In the genomic region with DNA sequence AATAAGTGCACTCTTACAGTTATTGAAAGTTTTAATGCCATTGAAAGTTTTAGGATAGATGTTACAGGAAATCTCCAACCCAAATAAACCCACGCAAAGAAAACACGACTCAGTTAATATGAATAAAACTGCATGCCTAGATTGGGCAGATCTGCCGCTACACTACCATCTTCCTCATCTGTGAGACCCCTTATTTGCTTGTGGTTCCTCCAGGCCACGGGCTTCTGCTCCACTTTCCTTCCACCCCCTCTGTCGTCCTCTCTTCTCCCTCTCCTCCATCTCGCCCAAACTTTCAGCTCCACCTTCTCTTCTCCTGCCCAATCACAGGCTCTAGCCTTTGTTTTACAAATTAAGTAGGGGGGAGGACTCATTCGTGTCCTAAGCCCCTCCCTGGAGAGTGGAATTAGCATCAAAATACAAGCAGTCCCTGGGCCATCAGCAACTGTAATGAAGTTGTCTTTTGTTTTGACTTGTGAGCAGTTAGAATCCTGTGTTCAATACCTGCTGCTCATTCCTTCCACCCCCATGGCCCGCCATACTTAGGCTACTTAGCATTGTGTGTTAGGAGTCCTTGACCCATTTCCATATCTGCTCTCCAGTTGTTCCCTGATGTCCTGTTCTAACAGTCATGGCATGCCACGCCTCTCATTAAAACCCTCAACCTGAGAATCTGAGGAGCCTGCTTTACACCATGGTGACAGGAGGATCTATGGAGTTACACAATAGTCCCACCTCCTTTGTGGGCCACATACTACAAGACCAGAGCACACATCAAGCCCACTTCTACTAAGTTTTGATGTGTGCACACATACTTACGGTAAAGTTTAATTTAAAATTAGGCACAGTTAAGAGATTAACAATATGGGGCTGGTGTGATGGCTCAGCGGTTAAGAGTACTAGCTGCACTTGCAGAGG, we compare ENCODE assay signal across 13 mouse cellular contexts. TPM values are rescaled to one million over a fixed set of nuclear protein-coding genes. Genes with fewer than 3 reads are reported as not detected.
DNase-seq lines count a peak whose midpoint lies in the region; ATAC-seq lines count a peak whose summit lies in the region.
"Had no signal": no experiment of that assay in that cellular context is flagged by ENCODE, and none has a peak within 500 bp of the region (broad histone marks: within the 10 kb centered on the region; RNA-seq: fewer than 3 reads in every experiment).

No protein-coding gene starts in this region.

- no peak overlapping the region for H3K4me3 ChIP-seq in midbrain, embryonic 12.5 days
- no peak overlapping the region for H3K4me3 ChIP-seq in midbrain, embryonic 16.5 days (ENCODE audit: low read depth, low read length)
- peak overlapping the region; percentile 50; a peak in 3 of 4 replicates for H3K4me3 ChIP-seq in ES-E14 (ENCODE audit: insufficient read depth in 1 of 2, low read depth in 1 of 2, low read length in 2 of 2, poor library complexity in 1 of 2, severe bottlenecking in 1 of 2)
- no peak overlapping the region for H3K4me3 ChIP-seq in forebrain, embryonic 10.5 days
- no peak overlapping the region for H3K4me3 ChIP-seq in midbrain, embryonic 13.5 days (replicated peaks)
- no peak overlapping the region for H3K4me3 ChIP-seq in intestine, embryonic 15.5 days (replicated peaks)
- H3K4me3 ChIP-seq: heart, embryonic 10.5 days; megakaryocyte, embryonic 14.5 days; neural tube, embryonic 13.5 days had no signal

- H3K27ac ChIP-seq in midbrain, embryonic 12.5 days (replicated peaks), result no peak overlapping the region
- no peak overlapping the region for H3K27ac ChIP-seq in midbrain, embryonic 16.5 days (ENCODE audit: low read length)
- H3K27ac ChIP-seq in ES-E14 (ENCODE audit: insufficient read depth, low read depth, low read length, poor library complexity, severe bottlenecking), result peak overlapping the region; percentile 74
- peak overlapping the region; percentile 66; the same call in 1 of the 2 replicates for H3K27ac ChIP-seq in forebrain, embryonic 10.5 days
- no peak overlapping the region for H3K27ac ChIP-seq in midbrain, embryonic 13.5 days
- H3K27ac ChIP-seq in intestine, embryonic 15.5 days, result no peak overlapping the region
- H3K27ac ChIP-seq: heart, embryonic 10.5 days; kidney, postnatal 0 days; neural tube, embryonic 13.5 days had no signal

- peak; percentile 83 for ATAC-seq in midbrain, embryonic 12.5 days (ENCODE audit: low FRiP score, low read depth)
- no peak; the same call in 1 of the 2 replicates for ATAC-seq in midbrain, embryonic 16.5 days
- ATAC-seq in midbrain, embryonic 13.5 days, result peak; percentile 55
- ATAC-seq in megakaryocyte progenitor cell, adult 5-6 weeks (replicated peaks; ENCODE audit: poor library complexity), result no peak
- no peak for ATAC-seq in intestine, embryonic 15.5 days

- H3K4me2 ChIP-seq in midbrain, embryonic 12.5 days (replicated peaks), result no peak overlapping the region
- H3K4me2 ChIP-seq in midbrain, embryonic 16.5 days (ENCODE audit: low read length), result no peak overlapping the region
- no peak overlapping the region for H3K4me2 ChIP-seq in midbrain, embryonic 13.5 days (replicated peaks)
- H3K4me2 ChIP-seq in intestine, embryonic 15.5 days (replicated peaks), result no peak overlapping the region
- H3K4me2 ChIP-seq: neural tube, embryonic 13.5 days had no signal

- H3K4me1 ChIP-seq in midbrain, embryonic 12.5 days, result 0 out of 2 replicates have a peak, but pooled peaks cover 7% of the 10 kb centered on the region
- H3K4me1 ChIP-seq in midbrain, embryonic 16.5 days (ENCODE audit: control insufficient read depth, insufficient read depth, low read length), result no peaks in the 10 kb centered on the region
- H3K4me1 ChIP-seq in ES-E14 (ENCODE audit: control insufficient read depth in 2 of 2, insufficient read depth in 2 of 2, low read length in 2 of 2, poor library complexity in 1 of 2), result peaks cover 6 to 21% of the 10 kb centered on the region in 2 experiments
- peaks cover 10% of the 10 kb centered on the region for H3K4me1 ChIP-seq in forebrain, embryonic 10.5 days
- H3K4me1 ChIP-seq in midbrain, embryonic 13.5 days (replicated peaks), result peaks cover 7% of the 10 kb centered on the region; the same call in 1 of the 2 replicates
- H3K4me1 ChIP-seq in intestine, embryonic 15.5 days (replicated peaks), result no peaks in the 10 kb centered on the region
- H3K4me1 ChIP-seq: neural tube, embryonic 13.5 days had no signal

- no peak overlapping the region for H3K9ac ChIP-seq in midbrain, embryonic 12.5 days (replicated peaks)
- H3K9ac ChIP-seq in midbrain, embryonic 16.5 days (ENCODE audit: low read depth, low read length), result no peak overlapping the region
- H3K9ac ChIP-seq in ES-E14 (ENCODE audit: insufficient read depth, low read depth, low read length, poor library complexity, severe bottlenecking), result peak overlapping the region; percentile 64; the same call in 1 of the 2 replicates
- no peak overlapping the region for H3K9ac ChIP-seq in midbrain, embryonic 13.5 days (replicated peaks)
- no peak overlapping the region for H3K9ac ChIP-seq in intestine, embryonic 15.5 days
- H3K9ac ChIP-seq: neural tube, embryonic 13.5 days had no signal

- H3K27me3 ChIP-seq in midbrain, embryonic 12.5 days, result no peaks in the 10 kb centered on the region
- no peaks in the 10 kb centered on the region for H3K27me3 ChIP-seq in midbrain, embryonic 16.5 days (ENCODE audit: control insufficient read depth, insufficient read depth, low read depth, low read length)
- no peaks in the 10 kb centered on the region for H3K27me3 ChIP-seq in forebrain, embryonic 10.5 days (ENCODE audit: poor library complexity, severe bottlenecking)
- no peaks in the 10 kb centered on the region for H3K27me3 ChIP-seq in midbrain, embryonic 13.5 days
- H3K27me3 ChIP-seq in intestine, embryonic 15.5 days (replicated peaks), result no peaks in the 10 kb centered on the region
- H3K27me3 ChIP-seq: megakaryocyte, embryonic 14.5 days; neural tube, embryonic 13.5 days had no signal

- 41% methylated on average over 11 of the region's 11 CpGs for WGBS in midbrain, embryonic 12.5 days
- 38% methylated on average over 11 of the region's 11 CpGs for WGBS in midbrain, embryonic 16.5 days
- 55% methylated on average over 11 of the region's 11 CpGs for WGBS in forebrain, embryonic 10.5 days
- 41% methylated on average over 11 of the region's 11 CpGs for WGBS in midbrain, embryonic 13.5 days
- WGBS in intestine, embryonic 15.5 days, result 70% methylated on average over 11 of the region's 11 CpGs

- in situ Hi-C loops in ES-E14 (cut with MboI; ENCODE audit: low sequenced_read_pairs in 2 of 2, unreplicated experiment in 2 of 2), result loop anchor here (25.0 kb wide), 3 partner anchors 274 to 499 kb away; a partner anchor contains a TSS

- peaks cover 16% of the 10 kb centered on the region for H3K36me3 ChIP-seq in midbrain, embryonic 12.5 days
- no peaks in the 10 kb centered on the region; the same call in 1 of the 2 replicates for H3K36me3 ChIP-seq in midbrain, embryonic 16.5 days (ENCODE audit: control insufficient read depth, insufficient read depth, low read length)
- H3K36me3 ChIP-seq in ES-E14 (ENCODE audit: control insufficient read depth, insufficient read depth, low read length, poor library complexity, severe bottlenecking), result no peaks in the 10 kb centered on the region
- H3K36me3 ChIP-seq in forebrain, embryonic 10.5 days (replicated peaks), result peaks cover 16% of the 10 kb centered on the region
- peaks cover 15% of the 10 kb centered on the region for H3K36me3 ChIP-seq in midbrain, embryonic 13.5 days
- H3K36me3 ChIP-seq in intestine, embryonic 15.5 days, result 0 out of 2 replicates have a peak, but pooled peaks cover 6% of the 10 kb centered on the region
- H3K36me3 ChIP-seq: heart, embryonic 10.5 days had no signal

- DNase-seq in ES-E14 (ENCODE audit: low read depth, low spot score), result peak; percentile 86
- peak; percentile 19 for DNase-seq in forebrain, embryonic 10.5 days (ENCODE audit: extremely low spot score, low spot score)

- H3K9me3 ChIP-seq in midbrain, embryonic 12.5 days, result no peaks in the 10 kb centered on the region
- H3K9me3 ChIP-seq in midbrain, embryonic 16.5 days (replicated peaks; ENCODE audit: control insufficient read depth, low read length, poor library complexity, severe bottlenecking), result no peaks in the 10 kb centered on the region
- no peaks in the 10 kb centered on the region for H3K9me3 ChIP-seq in ES-E14 (ENCODE audit: control insufficient read depth, insufficient read depth, low read depth, low read length)
- no peaks in the 10 kb centered on the region for H3K9me3 ChIP-seq in forebrain, embryonic 10.5 days
- H3K9me3 ChIP-seq in midbrain, embryonic 13.5 days, result no peaks in the 10 kb centered on the region
- H3K9me3 ChIP-seq in intestine, embryonic 15.5 days, result no peaks in the 10 kb centered on the region
- H3K9me3 ChIP-seq: heart, embryonic 10.5 days; megakaryocyte, embryonic 14.5 days; neural tube, embryonic 13.5 days had no signal

RNA-seq across cellular contexts. Expression of a gene that starts 16.3 kb away (rescaled TPM):
- 16.4 and 18.3 TPM in 2 replicates for polyA plus RNA-seq in midbrain, embryonic 12.5 days (2016; fragmentation: Nextera tagmentation; extraction: Ambion mirVana)
- 17.5 and 19.0 TPM in 2 replicates for polyA plus RNA-seq in midbrain, embryonic 16.5 days (2015; fragmentation: Nextera tagmentation; extraction: Ambion mirVana)
- total RNA-seq in ES-E14 (2012; rRNA removed), result 4.1 and 5.9 TPM in 2 replicates
- polyA plus RNA-seq in forebrain, embryonic 10.5 days (2016; fragmentation: Nextera tagmentation; extraction: Ambion mirVana), result 10.6 and 12.4 TPM in 2 replicates
- polyA plus RNA-seq in midbrain, embryonic 13.5 days (2015; fragmentation: Nextera tagmentation; extraction: Ambion mirVana), result 15.3 and 20.6 TPM in 2 replicates
- total RNA-seq in megakaryocyte progenitor cell, adult 5-6 weeks (2015), result 0.51 and 3.6 TPM in 2 replicates
- 0.04 and 0.30 TPM in 2 replicates for total RNA-seq in megakaryocyte progenitor cell, adult 5-6 weeks (2017)
- 15.8 and 17.0 TPM in 2 replicates for polyA plus RNA-seq in intestine, embryonic 15.5 days (2015; fragmentation: Nextera tagmentation; extraction: Ambion mirVana)

RNA-seq across cellular contexts. Expression of a gene that starts 26.0 kb away (rescaled TPM):
- polyA plus RNA-seq in midbrain, embryonic 12.5 days (2016; fragmentation: Nextera tagmentation; extraction: Ambion mirVana), result 101 and 104 TPM in 2 replicates
- polyA plus RNA-seq in midbrain, embryonic 16.5 days (2015; fragmentation: Nextera tagmentation; extraction: Ambion mirVana), result 83.7 and 87.4 TPM in 2 replicates
- 3,853 and 4,411 TPM in 2 replicates for total RNA-seq in ES-E14 (2012; rRNA removed)
- polyA plus RNA-seq in forebrain, embryonic 10.5 days (2016; fragmentation: Nextera tagmentation; extraction: Ambion mirVana), result 153 and 161 TPM in 2 replicates
- polyA plus RNA-seq in midbrain, embryonic 13.5 days (2015; fragmentation: Nextera tagmentation; extraction: Ambion mirVana), result 113 and 114 TPM in 2 replicates
- 6,612 and 6,735 TPM in 2 replicates for total RNA-seq in megakaryocyte progenitor cell, adult 5-6 weeks (2015)
- 1,835 and 2,039 TPM in 2 replicates for total RNA-seq in megakaryocyte progenitor cell, adult 5-6 weeks (2017)
- 195 and 208 TPM in 2 replicates for polyA plus RNA-seq in intestine, embryonic 15.5 days (2015; fragmentation: Nextera tagmentation; extraction: Ambion mirVana)

RNA-seq across cellular contexts. Expression of a gene that starts 38.2 kb away (rescaled TPM):
- polyA plus RNA-seq in midbrain, embryonic 12.5 days (2016; fragmentation: Nextera tagmentation; extraction: Ambion mirVana), result not detected in 2 replicates
- polyA plus RNA-seq in midbrain, embryonic 16.5 days (2015; fragmentation: Nextera tagmentation; extraction: Ambion mirVana), result 0.22 TPM in 1 of 2 replicates, not detected in the other
- not detected in 2 replicates for total RNA-seq in ES-E14 (2012; rRNA removed)
- polyA plus RNA-seq in forebrain, embryonic 10.5 days (2016; fragmentation: Nextera tagmentation; extraction: Ambion mirVana), result not detected in 2 replicates
- not detected in 2 replicates for polyA plus RNA-seq in midbrain, embryonic 13.5 days (2015; fragmentation: Nextera tagmentation; extraction: Ambion mirVana)
- not detected in 2 replicates for total RNA-seq in megakaryocyte progenitor cell, adult 5-6 weeks (2015)
- 0.21 TPM in 1 of 2 replicates, not detected in the other for total RNA-seq in megakaryocyte progenitor cell, adult 5-6 weeks (2017)
- 0.24 and 0.28 TPM in 2 replicates for polyA plus RNA-seq in intestine, embryonic 15.5 days (2015; fragmentation: Nextera tagmentation; extraction: Ambion mirVana)
- total RNA-seq: gastrocnemius, postnatal 14 days; heart, postnatal 25 days had no signal
- polyA plus RNA-seq: heart, embryonic 10.5 days; neural tube, embryonic 13.5 days had no signal

Comparison
In these comparisons a context has a peak if more than half of its experiments do, and no peak if none do; other contexts are left out.
1. ATAC-seq: peak in midbrain, embryonic 12.5 days (single experiment) and midbrain, embryonic 13.5 days (single experiment); none in midbrain, embryonic 16.5 days (single experiment), megakaryocyte progenitor cell, adult 5-6 weeks (single experiment) and intestine, embryonic 15.5 days (single experiment).
2. H3K27ac ChIP-seq: peak in ES-E14 (single experiment) and forebrain, embryonic 10.5 days (single experiment); none in midbrain, embryonic 12.5 days (single experiment), midbrain, embryonic 16.5 days (single experiment), midbrain, embryonic 13.5 days (single experiment) and intestine, embryonic 15.5 days (single experiment).
3. H3K4me3 ChIP-seq: peak in ES-E14 (2 of 2); none in midbrain, embryonic 12.5 days (single experiment), midbrain, embryonic 16.5 days (single experiment), forebrain, embryonic 10.5 days (single experiment), midbrain, embryonic 13.5 days (single experiment) and intestine, embryonic 15.5 days (single experiment).